Mouse (Mus musculus) ES-E14 (cell line): ENCODE measurements around the gene Acat2.

Experiments
- CHD2 ChIP-seq: IDR thresholded peaks from 2 replicates; pipeline ENCODE4 v1.6.1; 2014; ENCODE audit warnings: mild to moderate bottlenecking, low read depth, low read length, inconsistent platforms
- HCFC1 ChIP-seq: IDR thresholded peaks from 2 replicates; pipeline ENCODE4 v1.6.1; 2012; ENCODE audit warnings: low read length, inconsistent platforms, borderline replicate concordance; ENCODE audit not compliant: insufficient read depth
- MAFK ChIP-seq: IDR thresholded peaks from 2 replicates; pipeline ENCODE4 v1.6.1; 2014; ENCODE audit warnings: mild to moderate bottlenecking, low read depth, low read length, inconsistent platforms; ENCODE audit not compliant: insufficient read depth
- ZC3H11A ChIP-seq: IDR thresholded peaks from 2 replicates; pipeline ENCODE4 v1.6.1; 2012; ENCODE audit warnings: low read depth, mild to moderate bottlenecking, inconsistent platforms, low read length, borderline replicate concordance
- ZNF384 ChIP-seq: IDR thresholded peaks from 2 replicates; pipeline ENCODE4 v1.6.1; 2012; ENCODE audit warnings: low read depth, low read length, inconsistent platforms

DNA sequence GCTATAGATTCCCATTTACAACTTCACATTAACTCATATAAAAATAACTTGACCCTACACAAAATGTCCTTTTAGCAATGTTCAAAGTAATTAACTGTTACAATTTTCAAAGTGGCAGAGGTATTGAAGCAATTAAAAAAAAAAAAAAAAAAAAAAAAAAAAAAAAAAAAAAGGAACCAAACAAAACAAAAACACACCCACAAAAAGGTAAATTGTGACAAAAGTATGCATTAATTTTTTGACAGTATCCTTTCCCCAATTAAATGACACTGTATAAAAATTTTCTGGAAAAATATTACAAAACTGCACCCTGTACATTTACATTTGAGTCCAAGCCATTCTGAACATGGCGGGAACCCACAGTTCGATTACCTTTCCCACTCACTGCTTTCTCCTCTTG is 6.6 kb upstream of the Acat2 start:
- peak; percentile 61; the same call in 1 of the 2 replicates for TF ChIP-seq ZNF384
- no peak for TF ChIP-seq CHD2
- no peak for TF ChIP-seq MAFK
- TF ChIP-seq HCFC1, result no peak
- no peak for TF ChIP-seq ZC3H11A
